Mouse (Mus musculus): Measurements from ENCODE around the gene Nadk. TPM values are rescaled to one million over a fixed set of nuclear protein-coding genes. Genes with fewer than 3 reads are reported as not detected.

Nadk gene
- total RNA-seq (2021) = 10 to 100 TPM; 55.8 to 63.5 TPM
- long read RNA-seq, transcript Nadk-203 (12 exons, 3,152 nt) = major isoform, 53 of 76 reads
- long read RNA-seq, partial matches to known transcripts = 4 of 76 reads
- long read RNA-seq, other reads (novel, unspliced or antisense) = 19 of 76 reads

- DNase-seq (ENCODE audit: low spot score in 2 of 2) = peak in 1 of 2 experiments; percentile 24
Observed at GRCm38 (mm10) chr4:155561661-155562442, at the start of gene Nadk. Gene Nadk, plus strand, starts transcription at chr4:155562378.

DNA sequence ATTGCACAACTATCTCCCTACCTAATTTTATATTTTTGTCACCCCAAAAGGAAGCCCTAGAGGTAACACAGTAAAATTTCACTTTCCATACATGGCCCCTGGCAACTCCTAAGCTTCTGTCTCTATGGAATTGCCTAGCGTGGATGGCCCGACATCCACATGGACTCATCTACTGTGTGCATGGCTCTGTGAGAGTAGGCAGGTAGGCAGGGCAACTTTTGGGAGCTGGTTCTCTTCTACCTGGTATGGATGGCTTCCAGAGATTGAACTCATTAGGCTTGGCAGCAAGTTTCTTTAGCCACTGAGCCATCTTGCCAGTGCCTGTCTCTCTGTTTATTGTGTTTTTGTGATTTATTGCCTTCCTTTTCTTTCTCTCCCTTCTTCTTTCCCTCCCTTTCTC is 47.4 kb upstream of the Nadk start:
- no peak for DNase-seq (ENCODE audit: low spot score in 2 of 2)

DNA sequence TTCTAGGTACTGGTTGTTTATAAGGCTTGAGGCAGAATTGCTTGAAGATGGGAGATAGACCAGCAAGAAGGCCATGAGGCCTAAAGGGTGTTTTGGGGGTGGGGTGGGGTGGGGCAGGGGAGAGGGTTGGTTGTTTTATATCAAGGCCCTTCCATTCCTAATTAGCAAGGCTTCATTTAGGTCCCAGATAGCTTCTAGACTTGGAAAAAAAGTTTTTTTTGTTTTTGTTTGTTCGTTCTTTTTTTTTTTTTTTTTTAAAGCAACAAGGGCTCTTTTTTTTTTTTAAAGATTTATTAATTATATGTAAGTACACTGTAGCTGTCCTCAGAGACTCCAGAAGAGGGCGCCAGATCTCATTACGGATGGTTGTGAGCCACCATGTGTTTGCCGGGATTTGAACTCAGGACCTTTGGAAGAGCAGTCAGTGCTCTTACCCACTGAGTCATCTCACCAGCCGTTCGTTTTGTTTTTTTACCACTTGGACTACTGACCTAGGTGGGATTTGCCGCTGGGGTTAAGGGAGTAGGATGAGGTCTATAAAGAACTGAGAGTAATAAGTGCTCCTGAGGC is 44.1 kb upstream of the Nadk start:
- DNase-seq (ENCODE audit: low spot score in 2 of 2) = no peak

DNA sequence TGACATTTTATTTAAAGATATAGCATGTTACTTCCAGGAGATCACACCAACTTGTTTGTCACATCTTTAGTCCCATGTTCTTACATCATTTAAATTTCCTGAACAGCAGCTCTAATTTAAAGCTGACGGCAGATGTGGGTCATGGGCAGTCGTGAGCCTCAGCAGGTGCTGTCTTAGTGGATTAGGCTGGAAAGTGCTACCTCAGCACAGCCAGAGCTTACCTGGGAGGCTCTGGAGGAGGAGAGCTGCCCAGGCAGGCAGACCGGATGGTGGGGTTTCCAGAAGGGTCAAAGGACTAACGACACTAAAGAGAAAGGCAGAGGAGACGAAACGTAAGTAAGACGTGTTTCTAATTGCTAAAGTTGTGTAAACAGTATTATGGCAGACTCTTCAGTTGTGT is 39.9 kb upstream of the Nadk start:
- no peak for DNase-seq (ENCODE audit: low spot score in 2 of 2)

DNA sequence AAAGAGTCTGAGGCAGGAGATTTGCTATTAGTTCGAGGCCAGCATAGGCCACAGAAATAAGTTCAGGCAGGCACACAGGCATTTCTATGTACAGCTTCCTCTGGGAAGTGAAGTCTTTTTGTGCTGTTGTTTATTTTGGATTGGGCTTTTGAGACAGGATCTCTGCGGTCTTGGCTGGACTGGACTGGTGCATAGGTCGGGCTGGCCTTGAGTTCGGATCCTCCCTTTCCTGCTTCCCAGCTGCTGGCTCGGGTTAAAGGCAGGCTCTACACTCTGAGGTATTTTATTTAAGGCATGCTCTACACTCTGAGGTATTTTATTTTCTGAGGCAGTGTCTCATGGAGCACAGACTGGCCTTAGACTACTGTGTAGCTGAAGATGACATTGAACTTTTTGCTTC is 36.4 kb upstream of the Nadk start:
- DNase-seq (ENCODE audit: low spot score in 2 of 2) = no peak

- DNase-seq (ENCODE audit: low spot score in 2 of 2) = no peak
Observed at GRCm38 (mm10) chr4:155529294-155529693, 32.9 kb upstream of the Nadk start.

GRCm38 (mm10) chr4:155549993-155550392 is 12.2 kb upstream of the Nadk start:
- no peak for DNase-seq (ENCODE audit: low spot score in 2 of 2)

DNA sequence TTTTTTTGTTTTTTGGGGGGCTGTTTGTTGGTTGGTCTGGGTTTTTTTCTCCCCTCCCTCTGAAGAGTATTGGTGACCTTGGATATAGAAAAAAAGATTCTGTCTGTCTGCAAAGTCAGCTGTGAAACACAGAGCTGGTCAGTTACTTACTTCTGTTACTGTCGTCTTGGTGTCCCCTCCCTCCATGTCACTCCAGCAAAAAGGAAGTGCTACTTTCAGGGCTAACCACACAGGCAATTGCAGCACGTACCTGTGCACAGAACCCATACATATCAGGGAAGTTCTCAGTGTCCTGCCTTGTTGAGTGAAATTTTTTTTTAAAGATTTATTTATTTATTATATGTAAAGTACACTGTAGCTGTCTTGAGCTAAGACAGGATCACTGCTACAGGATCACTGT is 11.7 kb upstream of the Nadk start:
- DNase-seq (ENCODE audit: low spot score in 2 of 2) = no peak

- no peak for DNase-seq (ENCODE audit: low spot score in 2 of 2)
Observed at GRCm38 (mm10) chr4:155551073-155551472, 11.1 kb upstream of the Nadk start.

DNA sequence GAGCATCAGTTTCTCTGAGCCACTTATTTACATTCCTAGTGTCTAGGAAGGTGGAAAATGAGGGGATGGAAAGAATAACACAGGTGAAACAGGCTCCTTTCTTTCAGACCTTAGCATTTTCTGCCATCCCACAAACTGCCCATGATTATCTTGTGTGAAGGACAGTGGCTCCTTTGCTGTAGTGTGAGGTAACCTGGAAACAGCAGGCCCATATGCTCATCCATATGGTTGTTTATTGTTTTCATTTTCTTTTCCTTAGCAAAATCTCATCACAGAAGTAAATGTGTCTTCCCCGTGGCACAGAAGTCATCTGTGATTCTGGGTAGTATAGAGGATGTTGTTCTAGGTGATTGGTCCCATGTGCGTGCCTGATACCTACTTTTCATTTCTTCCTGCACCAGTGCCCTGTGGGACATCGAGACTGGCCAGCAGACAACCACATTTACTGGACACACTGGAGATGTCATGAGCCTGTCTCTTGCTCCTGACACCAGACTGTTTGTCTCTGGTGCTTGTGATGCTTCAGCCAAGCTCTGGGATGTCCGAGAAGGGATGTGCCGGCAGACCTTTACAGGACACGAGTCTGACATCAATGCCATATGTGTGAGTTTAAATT is 9.2 kb upstream of the Nadk start:
- no peak for DNase-seq (ENCODE audit: low spot score in 2 of 2)

DNA sequence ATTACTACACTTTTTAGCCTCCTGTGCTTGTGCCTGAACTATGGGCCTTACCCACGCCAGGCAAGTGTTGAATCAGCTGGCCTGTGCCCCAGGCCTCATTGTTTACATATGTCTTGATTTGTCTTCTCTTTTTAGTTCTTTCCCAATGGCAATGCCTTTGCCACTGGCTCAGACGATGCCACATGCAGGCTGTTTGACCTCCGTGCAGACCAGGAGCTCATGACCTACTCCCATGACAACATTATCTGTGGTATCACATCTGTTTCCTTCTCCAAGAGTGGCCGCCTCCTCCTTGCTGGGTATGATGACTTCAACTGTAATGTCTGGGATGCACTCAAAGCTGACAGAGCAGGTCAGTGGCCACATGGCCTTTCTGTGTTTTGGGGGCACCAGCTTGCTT is 7.3 kb upstream of the Nadk start:
- DNase-seq (ENCODE audit: low spot score in 2 of 2) = no peak

DNA sequence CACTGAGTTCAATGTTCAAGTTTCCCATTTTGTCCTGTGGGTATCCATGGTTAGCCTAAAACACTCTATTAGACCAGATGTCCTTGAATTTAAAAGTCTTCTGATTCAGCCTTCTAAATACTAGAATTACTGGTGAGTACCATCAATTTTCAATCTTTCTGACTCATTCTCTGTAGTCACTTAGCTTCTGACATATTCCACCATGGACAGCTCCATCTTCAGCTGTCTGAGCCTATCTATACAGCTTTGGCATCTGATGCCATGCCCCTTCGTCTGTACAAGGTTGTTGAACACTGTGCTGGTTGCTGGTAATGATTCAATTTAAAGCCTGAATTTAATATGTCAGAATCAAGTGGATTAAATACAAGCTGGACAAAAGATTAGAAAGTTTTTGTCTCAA is 6.7 kb upstream of the Nadk start:
- DNase-seq (ENCODE audit: low spot score in 2 of 2) = no peak

DNA sequence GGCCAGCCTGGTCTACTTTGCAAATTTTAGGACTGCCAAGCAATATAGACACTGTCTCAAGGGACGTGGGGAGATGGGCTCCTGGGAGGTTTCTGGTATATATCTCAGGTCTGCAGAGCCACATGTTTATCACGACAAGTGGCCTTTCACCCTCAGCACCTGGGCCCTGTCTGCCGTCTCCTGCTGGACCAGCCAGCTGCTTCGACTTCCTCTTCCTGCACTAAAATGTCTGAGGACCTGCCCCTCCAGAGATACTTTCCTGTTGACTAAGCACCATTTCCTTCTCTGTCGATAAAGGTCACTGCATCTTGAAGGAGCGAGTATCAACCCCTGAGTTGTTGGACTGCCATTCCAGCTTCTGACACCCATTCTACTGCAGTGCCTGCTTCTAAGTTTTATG is 2.7 kb upstream of the Nadk start:
- DNase-seq (ENCODE audit: low spot score in 2 of 2) = no peak

DNA sequence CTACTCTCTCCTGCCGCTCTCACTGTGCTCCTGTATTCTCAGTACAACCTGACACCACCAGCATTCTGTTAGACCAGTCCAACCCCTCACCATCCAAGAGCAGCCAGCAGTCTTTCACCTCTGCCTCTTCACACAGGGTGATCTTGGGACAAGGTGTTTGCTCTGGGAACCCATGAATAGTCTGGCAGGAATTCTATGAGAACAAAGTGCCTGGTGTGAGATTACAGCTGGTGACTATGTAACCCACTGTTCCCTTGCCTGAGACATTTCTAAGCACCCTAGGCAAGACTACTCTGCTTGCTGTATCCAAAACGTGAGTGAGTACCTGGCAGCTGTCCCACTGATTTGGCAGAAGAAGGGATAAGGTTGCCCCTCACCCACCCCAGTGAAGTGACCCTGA is 1.2 kb upstream of the Nadk start:
- DNase-seq (ENCODE audit: low spot score in 2 of 2) = no peak

- peak; percentile 59 to 64 for DNase-seq (ENCODE audit: low spot score in 2 of 2)
Observed at GRCm38 (mm10) chr4:155562725-155563399, 684 bp downstream of the Nadk start.

- DNase-seq (ENCODE audit: low spot score in 2 of 2) = peak; percentile 95
Observed at GRCm38 (mm10) chr4:155563400-155564231, 1.4 kb downstream of the Nadk start.

- peak in 1 of 2 experiments; percentile 51 for DNase-seq (ENCODE audit: low spot score in 2 of 2)
Observed at GRCm38 (mm10) chr4:155564315-155565069, 2.3 kb downstream of the Nadk start.

GRCm38 (mm10) chr4:155566555-155566954 is 4.4 kb downstream of the Nadk start:
- no peak for DNase-seq (ENCODE audit: low spot score in 2 of 2)

DNA sequence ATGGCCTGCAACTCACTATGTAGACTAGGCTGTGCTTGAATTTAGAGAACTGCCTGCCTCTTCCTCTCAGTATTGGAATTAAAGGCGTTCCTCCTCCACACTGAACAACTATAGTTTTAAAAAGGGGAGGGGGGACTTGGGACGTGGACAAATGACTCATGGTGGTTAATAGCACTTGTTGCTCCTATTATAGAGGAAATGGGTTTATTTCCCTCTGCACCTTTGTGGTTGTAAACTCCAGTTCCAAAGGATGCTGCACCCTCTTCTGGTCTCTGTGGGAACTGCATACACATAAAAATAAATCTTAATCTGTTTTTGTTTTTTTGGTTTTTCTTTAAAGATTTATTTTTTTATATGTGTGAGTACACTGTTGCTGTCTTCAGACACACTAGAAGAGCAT is 6.0 kb downstream of the Nadk start:
- DNase-seq (ENCODE audit: low spot score in 2 of 2) = peak in 1 of 2 experiments; percentile 39

Data from layer of hippocampus, postnatal 10 days (tissue).